Mouse (Mus musculus) forebrain, embryonic 15.5 days (tissue): ENCODE data around the gene Gm37240. TPM values are rescaled to one million over a fixed set of nuclear protein-coding genes. Genes with fewer than 3 reads are reported as not detected.

Experiments used
- ATAC-seq: fragments of 200-750 bp; cut with Nextera tagmentation; replicated peaks from 2 replicates; pipeline ENCODE4 v1.8.0; 2017; ENCODE audit warnings: mild to moderate bottlenecking, moderate TSS enrichment, moderate library complexity
- H3K27ac ChIP-seq: fragments of 300-500 bp; sonication (generic); replicated peaks from 2 replicates; pipeline ENCODE4 v1.5.1; 2015; ENCODE audit warnings: mild to moderate bottlenecking, inconsistent platforms
- H3K27me3 ChIP-seq: fragments of 300-500 bp; sonication (generic); 2 replicates; pipeline ENCODE4 v1.6.1; 2015; ENCODE audit warnings: inconsistent platforms
- H3K36me3 ChIP-seq: fragments of 300-500 bp; sonication (generic); 2 replicates; pipeline ENCODE4 v1.6.1; 2015; ENCODE audit warnings: mild to moderate bottlenecking, inconsistent platforms
- H3K4me1 ChIP-seq: fragments of 300-500 bp; sonication (generic); 2 replicates; pipeline ENCODE4 v1.6.1; 2015; ENCODE audit warnings: inconsistent platforms
- H3K4me2 ChIP-seq: fragments of 300-500 bp; sonication (generic); replicated peaks from 2 replicates; pipeline ENCODE4 v1.6.1; 2015; ENCODE audit warnings: mild to moderate bottlenecking, inconsistent platforms
- H3K4me3 ChIP-seq: fragments of 300-500 bp; sonication (generic); 2 replicates; pipeline ENCODE4 v1.5.1; 2015; ENCODE audit warnings: mild to moderate bottlenecking, inconsistent platforms
- H3K9ac ChIP-seq: fragments of 300-500 bp; sonication (generic); replicated peaks from 2 replicates; pipeline ENCODE4 v1.6.1; 2015; ENCODE audit warnings: mild to moderate bottlenecking, inconsistent platforms
- H3K9me3 ChIP-seq: fragments of 300-500 bp; sonication (generic); 2 replicates; pipeline ENCODE4 v1.6.1; 2016; ENCODE audit warnings: inconsistent platforms
- WGBS: fragments of 180-500 bp; shearing (Covaris S2); methylation state at CpG from one replicate; pipeline ENCODE4 v1.1.7; 2015; ENCODE audit warnings: mixed read lengths; 5-methylcytosine and 5-hydroxymethylcytosine counted together
- microRNA counts: library from miRNA; unstranded; fragments of <30 nt; microRNA quantifications from one replicate; lab custom pipeline; 2016
- microRNA-seq: library from miRNA; unstranded; fragments of <30 nt; microRNA quantifications from one replicate; pipeline ENCODE4, GENCODE M21; 2016
- polyA plus RNA-seq: library from polyadenylated mRNA; unstranded; fragments of >200 nt; fragmentation: Nextera tagmentation; extraction: Ambion mirVana; gene quantifications from 2 replicates; pipeline ENCODE4 v1.2.1, GENCODE M21; 2015

Gene Gm37240
- polyA plus RNA-seq, 1 experiment from 2014 or later = 2.2 TPM

- Histone ChIP-seq H3K4me1 (no peaks in the 10 kb centered on the region), H3K27me3 (no peaks in the 10 kb centered on the region), H3K9me3 (no peaks in the 10 kb centered on the region), H3K36me3 (no peaks in the 10 kb centered on the region), H3K4me2 (no peak overlapping the region), H3K27ac (no peak overlapping the region), H3K9ac (no peak overlapping the region), H3K4me3 (no peak overlapping the region)
- 86% methylated on average over 9 of the region's 9 CpGs for WGBS
- no peak for ATAC-seq
Measured at GRCm38 (mm10) chr3:84449015-84449414, 1438.3 kb downstream of the Gm37240 start.

- ATAC-seq = no peak
- H3K4me1 ChIP-seq = no peaks in the 10 kb centered on the region
- no peak overlapping the region for H3K27ac ChIP-seq
- H3K27me3 ChIP-seq = no peaks in the 10 kb centered on the region
- no peaks in the 10 kb centered on the region for H3K9me3 ChIP-seq
- H3K9ac ChIP-seq = no peak overlapping the region
- H3K4me3 ChIP-seq = no peak overlapping the region
- H3K36me3 ChIP-seq = no peaks in the 10 kb centered on the region
- no peak overlapping the region for H3K4me2 ChIP-seq
- 64% methylated on average over 5 of the region's 5 CpGs for WGBS
Measured at GRCm38 (mm10) chr3:84447803-84448202, 1439.5 kb downstream of the Gm37240 start.

MicroRNAs encoded within 50 kb of the gene (microRNA counts, 519-probe panel; counts per million panel counts)
- 319 counts per million, percentile 1 among the panel's probes with 10 or more counts for microRNA mmu-miR-466k (lab: Ali Mortazavi, UCI)

Small RNA genes lying within 50 kb of the gene (microRNA-seq; reads per million reads assigned to microRNA genes)
- not detected for gene Mir466k

Other genes with a start within 250 kb of the Gm37240 start
- gene Fam160a1, start 70.2 kb downstream of the Gm37240 start, polyA plus RNA-seq = 1.0 and 1.5 TPM in 2 replicates
- gene Glt28d2, start within 50 bp of the Gm37240 start, polyA plus RNA-seq = 1.2 and 1.9 TPM in 2 replicates
- 8.7 and 9.6 TPM in 2 replicates for gene Sh3d19, start 83.6 kb upstream of the Gm37240 start, polyA plus RNA-seq
- not detected in 2 replicates for gene Prss48, start 115.0 kb upstream of the Gm37240 start, polyA plus RNA-seq